Mouse (Mus musculus) erythroblast, adult 5-6 weeks (primary cell): Measurements from ENCODE around the gene Gm20388. TPM values are rescaled to one million over a fixed set of nuclear protein-coding genes. Genes with fewer than 3 reads are reported as not detected.

Experiments used
- ATAC-seq: replicated peaks from 2 replicates; pipeline ENCODE4 v1.8.0; 2016; ENCODE audit warnings: moderate number of reproducible peaks, mild to moderate bottlenecking, moderate TSS enrichment, inconsistent platforms; ENCODE audit not compliant: poor library complexity, low FRiP score, severe bottlenecking
- total RNA-seq, 2 experiments: library from RNA; stranded (forward) in 1 of 2; stranded (reverse) in 1 of 2; fragments of 150-400 nt in 1 of 2; fragments of 200-764, 138-1000 nt in 1 of 2; gene quantifications; 2 replicates each; pipeline versions ENCODE4 v1.2.3 to v1.2.4; 2015 to 2017; ENCODE audit warnings: low replicate concordance in 2 of 2

The Gm20388 gene
- total RNA-seq, 2 experiments from 2014 or later = 2.9 to 7.8 TPM

GRCm38 (mm10) chr8:122697586-122697985, 2786.9 kb downstream of the Gm20388 start:
- ATAC-seq = no peak

DNA sequence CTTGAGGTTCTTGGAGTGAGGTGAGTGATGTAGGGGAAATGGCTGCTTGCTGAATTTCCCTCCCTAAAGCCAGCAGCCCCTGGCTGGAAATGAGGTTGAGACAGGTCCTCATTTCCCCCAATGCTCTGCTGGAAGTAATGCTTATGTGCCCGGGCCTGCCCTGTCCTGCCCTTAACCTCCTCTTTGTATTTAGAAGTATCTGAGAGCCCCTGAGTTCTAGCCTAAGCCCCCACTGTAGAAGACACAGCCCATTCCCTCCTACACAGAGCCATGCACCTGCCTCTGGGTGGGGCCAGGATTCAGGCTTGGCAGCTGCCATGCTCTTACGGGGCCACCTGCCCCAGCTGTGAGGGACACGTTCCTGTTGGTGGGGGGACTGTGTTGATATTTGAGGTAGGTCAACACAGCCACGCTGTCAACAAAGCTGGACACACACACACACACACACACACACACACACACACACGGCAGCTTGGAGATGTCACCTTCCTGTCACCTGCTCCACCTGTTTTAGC, 2787.7 kb downstream of the Gm20388 start:
- ATAC-seq = no peak

GRCm38 (mm10) chr8:122699005-122699492, 2788.4 kb downstream of the Gm20388 start, which contains the start of gene Cbfa2t3:
Gene Cbfa2t3 (minus strand): TSS chr8:122699109.
- no peak for ATAC-seq

- ATAC-seq = no peak
Observed at GRCm38 (mm10) chr8:122700628-122701027, 2790.0 kb downstream of the Gm20388 start.

DNA sequence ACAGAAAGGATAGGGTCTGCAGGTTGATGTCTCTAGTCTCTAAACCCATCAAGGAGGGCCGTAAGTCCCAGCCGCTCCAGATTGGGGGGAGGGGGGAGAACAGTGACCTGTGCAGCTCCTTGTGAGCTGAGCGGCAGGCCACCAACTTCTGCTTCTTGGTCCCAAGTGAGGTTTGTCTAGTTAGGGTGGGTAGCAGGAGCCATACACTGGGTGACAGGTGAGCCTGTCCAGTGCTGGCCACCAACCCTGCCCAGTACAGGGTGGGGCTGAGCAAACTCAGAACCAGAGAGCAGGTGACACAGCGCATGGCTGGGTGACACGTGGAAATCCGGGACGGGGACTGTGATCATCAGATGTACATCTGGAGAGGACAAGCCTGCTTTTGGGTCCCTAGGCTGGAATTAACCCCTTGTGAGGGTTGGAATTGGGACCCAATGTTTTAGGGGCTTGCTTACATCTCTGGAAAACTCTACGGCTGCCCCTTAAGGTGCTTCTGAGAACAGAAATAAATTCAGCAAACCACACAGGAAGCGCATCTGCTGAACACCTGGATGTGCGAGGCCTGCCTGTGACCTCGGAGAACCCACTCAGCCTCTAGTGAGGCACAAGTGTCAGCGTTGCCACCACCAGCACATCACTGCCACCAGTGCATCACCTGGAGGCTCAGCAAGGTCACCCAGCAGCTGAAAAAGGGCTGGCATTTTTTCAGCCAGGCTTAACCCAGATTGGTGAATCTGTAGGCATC, 2791.0 kb downstream of the Gm20388 start:
- ATAC-seq = no peak

DNA sequence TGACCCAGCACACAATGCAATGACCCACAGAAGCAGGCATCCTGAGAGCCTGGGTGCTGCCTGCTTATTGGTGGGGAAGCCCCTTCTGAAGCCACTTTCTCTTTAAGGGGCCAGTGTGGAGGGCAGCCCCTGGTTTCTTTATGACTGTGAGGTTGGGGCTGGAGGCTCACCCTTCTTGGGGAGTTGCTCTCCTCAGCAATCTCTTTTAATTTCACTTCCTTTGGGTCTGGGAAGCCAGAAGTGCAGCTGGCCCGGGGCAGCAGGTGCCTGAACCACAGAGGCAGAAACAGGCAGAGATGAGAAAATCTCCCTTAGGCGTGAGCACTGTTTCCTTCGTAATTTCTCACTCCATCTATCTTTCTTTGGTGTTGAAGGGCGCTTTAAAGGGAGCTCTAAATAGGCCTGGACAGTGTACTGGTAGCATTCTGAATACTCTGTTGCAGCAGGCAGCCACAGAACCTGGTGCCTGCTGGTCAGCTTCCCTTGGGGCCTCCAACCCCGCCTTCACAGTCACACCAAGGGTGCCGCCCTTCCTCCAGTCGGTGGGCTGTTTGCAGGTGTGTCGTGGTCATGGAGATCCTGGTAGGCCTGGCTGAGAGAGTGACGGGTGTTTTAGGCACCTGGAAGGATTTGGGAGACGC, 2791.8 kb downstream of the Gm20388 start:
- no peak for ATAC-seq

DNA sequence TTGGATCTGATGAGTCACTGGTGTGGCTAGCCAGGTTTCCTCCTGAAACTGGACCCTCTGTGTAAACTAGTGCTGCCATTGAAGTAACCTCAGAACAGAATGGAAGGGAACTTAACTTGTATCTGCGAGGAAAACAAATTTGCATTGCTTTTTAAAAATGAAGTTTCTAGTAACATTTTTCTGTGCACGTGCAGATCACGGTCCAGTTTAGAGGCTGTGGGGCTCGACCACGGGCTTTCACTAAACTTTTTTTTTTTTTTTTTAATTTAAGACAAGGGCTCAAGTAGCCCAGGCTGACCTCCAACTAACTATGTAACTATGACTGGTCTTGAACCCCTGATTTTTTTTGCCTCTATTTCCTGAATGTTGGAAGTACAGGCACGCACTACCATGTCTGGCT, 2792.3 kb downstream of the Gm20388 start:
- no peak for ATAC-seq

DNA sequence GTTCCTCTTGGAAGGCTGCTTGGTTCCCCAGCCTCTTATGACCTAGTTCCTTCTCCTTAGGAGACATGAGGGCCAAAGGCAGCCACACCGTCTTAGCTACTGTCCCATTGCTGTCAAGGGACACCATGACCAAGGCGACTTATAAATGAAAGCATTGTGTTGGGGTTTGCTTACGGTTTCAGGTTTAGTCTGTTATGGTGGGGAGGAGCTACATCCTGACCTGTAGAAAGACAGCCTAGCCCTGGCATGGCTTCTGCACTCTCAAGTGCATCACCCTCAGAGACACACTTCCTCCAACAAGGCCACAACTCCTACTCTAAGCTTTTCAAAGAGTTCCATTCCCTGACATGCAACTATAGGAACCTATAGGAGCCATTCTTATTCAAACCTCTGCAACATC, 2794.0 kb downstream of the Gm20388 start:
- ATAC-seq = no peak

DNA sequence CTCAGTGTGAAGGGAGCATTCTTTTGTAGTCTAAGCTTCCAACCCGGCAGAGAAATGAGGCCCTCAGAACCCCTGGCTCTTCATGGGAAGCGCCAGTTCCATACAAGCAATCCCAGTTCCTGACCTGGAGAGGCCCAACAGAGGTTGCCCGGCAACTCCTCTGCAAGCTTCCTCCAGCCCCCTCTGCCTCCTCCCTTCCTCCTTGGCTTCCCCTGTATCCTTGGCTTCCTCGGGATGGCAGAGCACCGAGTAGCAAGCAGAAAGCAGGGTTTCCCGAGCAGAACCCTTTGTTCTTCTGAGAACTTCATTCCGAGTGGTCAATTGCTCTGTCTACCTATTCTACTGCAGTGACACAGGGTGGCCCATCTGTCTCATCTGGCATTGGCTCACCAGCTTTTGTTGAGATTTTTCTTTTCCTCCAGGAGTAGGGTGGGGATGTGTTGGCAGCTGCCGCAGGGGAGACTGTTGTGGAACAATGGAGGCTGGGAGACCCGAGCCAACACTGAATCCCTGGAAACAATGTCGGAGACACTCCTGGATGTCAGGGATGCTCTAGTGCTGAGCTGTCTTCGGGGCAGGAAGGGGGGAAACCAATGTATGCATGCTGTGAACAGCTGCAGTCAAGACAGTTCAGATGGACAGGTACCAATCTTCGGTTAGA, 2795.4 kb downstream of the Gm20388 start:
- no peak for ATAC-seq

GRCm38 (mm10) chr8:122707184-122707583, 2796.5 kb downstream of the Gm20388 start:
- ATAC-seq = no peak

DNA sequence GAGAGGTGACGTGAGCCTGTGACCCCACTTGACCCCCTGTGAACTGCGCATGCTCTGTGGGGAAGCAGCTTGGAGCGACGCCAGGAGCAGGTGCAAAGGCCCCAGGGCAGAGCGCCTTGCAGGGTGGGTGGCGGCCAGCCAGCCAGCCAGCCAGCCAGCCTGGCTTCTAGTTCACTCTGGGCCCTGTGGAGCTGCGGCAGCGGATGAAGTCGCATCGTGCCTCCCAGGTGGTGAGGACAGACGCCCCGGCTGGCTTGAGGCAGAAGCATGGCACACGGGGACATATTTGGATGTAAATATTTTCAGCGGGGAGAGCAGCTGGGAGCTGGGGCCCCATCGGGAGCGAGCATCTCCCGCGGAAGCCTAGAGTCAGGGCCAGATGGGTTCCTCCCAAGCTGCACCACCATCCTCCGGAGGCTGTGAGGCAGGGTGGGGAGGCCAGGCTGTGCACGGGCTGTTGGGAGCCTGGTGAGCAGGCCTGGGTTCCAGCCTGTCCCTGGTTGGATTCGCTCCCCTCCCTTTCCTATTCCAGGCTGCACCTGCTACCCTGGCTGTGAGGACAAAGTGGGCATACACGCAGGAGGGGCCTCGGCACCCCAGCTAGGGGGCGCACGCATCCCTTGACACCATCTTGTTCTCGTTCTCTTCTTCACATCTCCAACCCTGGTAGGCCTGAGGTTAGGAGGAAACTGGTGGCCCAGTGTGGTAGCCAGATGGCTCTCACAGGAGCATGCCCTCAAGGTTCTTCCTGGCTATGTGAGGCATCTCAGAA, 2798.9 kb downstream of the Gm20388 start:
- no peak for ATAC-seq

DNA sequence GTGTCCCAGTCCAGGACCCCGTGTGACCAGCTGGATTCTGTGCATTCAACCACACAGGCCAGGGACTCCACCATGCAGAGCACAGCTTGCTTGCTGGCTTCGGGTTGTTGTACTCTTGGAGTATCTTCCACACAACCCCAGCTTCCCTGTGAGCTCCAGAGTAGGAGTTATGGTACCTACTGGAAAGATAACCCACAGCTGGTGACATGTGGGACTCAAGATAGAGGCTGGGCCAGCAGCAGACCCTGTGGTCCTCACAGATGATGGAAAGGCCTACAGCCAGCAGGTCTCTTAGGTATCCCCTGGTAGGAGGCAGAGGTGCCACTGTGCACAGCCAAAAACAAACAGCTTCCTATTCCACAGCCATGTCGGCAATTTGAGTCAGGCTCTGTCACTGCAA, 2800.8 kb downstream of the Gm20388 start:
- peak; percentile 19 for ATAC-seq

DNA sequence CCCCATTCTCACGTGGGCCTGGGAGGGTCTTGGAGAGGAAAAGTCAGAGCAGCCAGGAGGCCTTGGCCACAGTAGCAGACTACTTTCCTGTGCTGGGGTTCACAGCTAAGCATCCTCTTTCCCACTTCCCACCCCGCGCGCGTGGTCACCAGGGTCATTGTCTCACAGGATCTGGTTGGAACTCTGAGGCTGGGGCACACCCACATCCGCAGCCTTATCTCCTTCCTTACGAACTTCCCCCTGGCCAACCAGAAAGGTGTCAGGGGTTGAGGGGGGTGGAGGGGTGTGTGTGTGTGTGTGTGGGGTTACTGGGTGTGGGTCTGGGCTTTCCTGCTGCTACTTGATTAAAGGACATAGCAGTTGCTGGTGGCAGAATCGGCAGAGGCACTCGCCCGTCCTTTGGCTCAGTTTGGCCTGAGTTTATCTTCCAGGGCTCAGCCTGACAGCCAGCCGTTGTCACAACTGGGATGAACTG, 2801.3 kb downstream of the Gm20388 start:
- ATAC-seq = peak; percentile 57

- ATAC-seq = peak; percentile 1; the same call in 1 of the 2 replicates
Observed at GRCm38 (mm10) chr8:122712411-122713156, 2801.9 kb downstream of the Gm20388 start.

DNA sequence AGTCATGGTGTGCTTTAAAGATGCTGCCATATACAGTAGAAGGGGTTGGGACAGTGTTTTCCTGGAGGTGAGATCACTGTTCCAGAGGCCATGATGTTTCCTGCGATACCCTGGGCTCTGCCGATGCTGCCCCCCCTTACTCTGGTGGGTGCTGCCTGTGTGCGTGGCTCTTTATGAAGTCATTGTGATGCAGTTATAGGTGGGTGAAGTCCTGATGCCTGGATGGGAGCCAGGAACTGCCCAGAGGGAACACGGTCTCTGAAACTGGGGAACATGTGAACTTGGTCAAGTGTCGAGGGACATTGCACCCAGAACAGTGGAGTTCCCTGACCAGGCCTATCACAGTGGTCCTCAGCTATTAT, 2802.5 kb downstream of the Gm20388 start:
- ATAC-seq = no peak

DNA sequence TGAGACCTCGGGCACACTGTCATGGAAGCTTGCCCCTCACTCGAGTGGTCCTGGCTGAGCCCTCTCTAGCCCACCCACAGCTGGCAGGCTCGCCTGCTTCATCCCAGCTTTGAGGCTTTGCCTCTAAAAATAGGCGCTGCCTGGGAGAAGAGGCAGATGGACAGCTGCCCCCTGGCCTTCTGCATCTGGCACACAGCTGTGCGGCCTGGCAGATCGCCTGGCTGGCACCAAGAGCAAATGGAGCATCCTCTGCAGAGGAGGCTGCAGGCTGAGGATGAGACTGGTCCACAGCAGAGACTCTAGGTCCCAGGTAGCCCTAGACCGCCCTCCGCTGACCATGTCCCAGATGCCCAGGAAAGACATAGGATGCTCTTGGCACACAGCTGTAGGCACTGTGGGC, 2805.9 kb downstream of the Gm20388 start:
- ATAC-seq = no peak

- ATAC-seq = no peak
Observed at GRCm38 (mm10) chr8:122717869-122718509, 2807.3 kb downstream of the Gm20388 start.

- ATAC-seq = no peak
Observed at GRCm38 (mm10) chr8:122718711-122719499, 2808.3 kb downstream of the Gm20388 start.
